Mouse (Mus musculus): ENCODE data around the gene Adgrf3.

GRCm38 (mm10) chr5:30204441-30204840 lies 1.1 kb downstream of the Adgrf3 start:
- TF ChIP-seq CTCF (IDR thresholded peaks at IDR 0.05; ENCODE audit: low read depth, low read length), result no peak
- TF ChIP-seq TAL1 (conservative IDR thresholded peaks at IDR 0.05; ENCODE audit: low read depth, low read length), result no peak
- no peak for TF ChIP-seq GATA1 (IDR thresholded peaks at IDR 0.05; ENCODE audit: borderline replicate concordance, low read length)

Data from G1E (cell line).